Mouse (Mus musculus) megakaryocyte, embryonic 14.5 days (primary cell): ENCODE results near the gene Frs2. TPM values are rescaled to one million over a fixed set of nuclear protein-coding genes. Genes with fewer than 3 reads are reported as not detected.
"Not testable (repeated sequence)": the region's sequence is repeated elsewhere in the genome, so short reads cannot be mapped to it uniquely, and the experiment has no call there.

Experiments
- H3K27me3 ChIP-seq: replicated peaks from 2 replicates; pipeline ENCODE3; 2012; ENCODE audit warnings: inconsistent platforms
- H3K36me3 ChIP-seq: replicated peaks from 2 replicates; pipeline ENCODE3; 2012; ENCODE audit warnings: low read length, inconsistent platforms, mixed read lengths
- H3K4me1 ChIP-seq: 2 replicates; pipeline ENCODE4 v1.6.1; 2012; ENCODE audit warnings: inconsistent platforms
- H3K4me3 ChIP-seq: replicated peaks from 2 replicates; pipeline ENCODE3; 2012; ENCODE audit warnings: moderate library complexity, mild to moderate bottlenecking, inconsistent platforms
- H3K9me3 ChIP-seq: 2 replicates; pipeline ENCODE4 v1.6.1; 2012; ENCODE audit warnings: inconsistent platforms
- FLI1 ChIP-seq: IDR thresholded peaks from 2 replicates; pipeline ENCODE4 v1.6.1; 2012; ENCODE audit warnings: low read length, inconsistent platforms, mixed read lengths
- GATA1 ChIP-seq: IDR thresholded peaks from 3 replicates; pipeline ENCODE4 v1.6.1; 2012; ENCODE audit warnings: mixed read lengths, low read length, inconsistent platforms, borderline replicate concordance
- polyA plus RNA-seq: library from polyadenylated mRNA; stranded (reverse); fragments of >175 nt; gene quantifications from 2 replicates; pipeline ENCODE4 v1.2.3, GENCODE M21; 2012; ENCODE audit warnings: low replicate concordance; ENCODE audit not compliant: insufficient read depth

Gene Frs2
- polyA plus RNA-seq, 1 experiment: 1.5 TPM

DNA sequence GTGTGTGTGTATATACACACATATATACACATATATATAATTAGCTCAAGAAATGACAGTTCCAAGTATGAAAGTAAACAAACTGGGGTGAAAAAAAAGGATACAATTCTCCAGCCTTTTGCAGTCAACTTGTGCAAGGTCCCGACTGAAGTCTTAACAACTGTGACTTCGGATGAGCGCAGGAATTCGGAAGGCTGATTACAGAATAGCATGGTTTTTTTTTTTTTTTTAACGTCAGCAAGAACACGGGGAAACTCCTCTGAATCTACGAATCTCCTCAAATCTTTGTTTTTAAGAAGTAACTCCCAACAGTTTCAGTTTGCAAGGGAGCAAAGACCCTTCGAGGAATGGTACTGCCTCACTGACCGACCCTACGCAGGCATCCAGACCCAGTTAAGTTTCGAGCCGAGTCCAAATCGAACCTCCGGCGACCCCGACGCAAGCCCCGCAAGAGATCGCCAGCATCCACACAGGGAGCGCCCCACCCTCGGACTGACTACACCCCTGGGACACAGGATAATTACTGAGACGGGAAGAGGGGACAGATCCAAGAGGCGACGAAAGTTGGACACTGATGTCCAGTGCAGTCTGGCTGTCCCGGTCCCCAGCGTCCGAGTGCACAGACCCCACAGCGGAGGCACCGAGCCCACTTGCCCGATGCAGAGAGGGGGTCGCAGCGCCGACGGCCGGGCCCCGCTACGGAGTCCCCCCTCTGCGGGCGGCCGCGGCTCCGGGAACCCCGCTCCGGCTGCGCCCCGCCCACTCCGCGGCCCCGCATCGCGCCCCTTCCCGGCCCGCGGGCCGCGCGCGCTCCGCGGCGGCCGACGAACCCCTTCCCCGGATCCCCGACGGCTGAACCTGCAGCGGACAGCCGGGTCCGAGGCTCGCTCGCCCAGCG, 622 bp downstream of the Frs2 start:
- no peaks in the 10 kb centered on the region for H3K9me3 ChIP-seq
- no peaks in the 10 kb centered on the region for H3K27me3 ChIP-seq
- H3K4me1 ChIP-seq: peaks cover 61% of the 10 kb centered on the region
- peaks cover 4% of the 10 kb centered on the region for H3K36me3 ChIP-seq
- peak overlapping the region; percentile 100 for H3K4me3 ChIP-seq
- TF ChIP-seq GATA1 (no peak), FLI1 (no peak)

DNA sequence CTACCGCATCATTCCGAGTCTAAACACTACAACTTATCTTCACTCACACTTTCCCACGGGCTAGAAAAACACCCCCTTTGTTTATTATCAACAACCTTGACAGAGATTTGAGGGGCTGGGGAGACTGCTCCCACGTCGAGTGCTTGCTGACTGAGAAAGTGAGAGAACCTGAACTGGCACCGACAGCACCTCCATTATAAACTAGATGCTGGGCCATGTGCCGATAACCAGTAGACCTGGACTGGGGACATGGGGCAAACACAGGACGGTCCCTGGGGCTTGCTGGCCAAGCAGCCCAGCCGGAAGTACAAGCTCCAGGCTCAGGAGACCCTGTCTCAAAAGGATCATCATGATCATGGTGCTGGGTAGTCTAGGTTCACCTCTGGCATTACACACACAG, 1.9 kb downstream of the Frs2 start:
- Histone ChIP-seq H3K4me1 (peaks cover 70% of the 10 kb centered on the region), H3K9me3 (no peaks in the 10 kb centered on the region), H3K36me3 (peaks cover 4% of the 10 kb centered on the region), H3K4me3 (peak overlapping the region; percentile 89), H3K27me3 (no peaks in the 10 kb centered on the region)
- TF ChIP-seq GATA1: no peak
- TF ChIP-seq FLI1: no peak

DNA sequence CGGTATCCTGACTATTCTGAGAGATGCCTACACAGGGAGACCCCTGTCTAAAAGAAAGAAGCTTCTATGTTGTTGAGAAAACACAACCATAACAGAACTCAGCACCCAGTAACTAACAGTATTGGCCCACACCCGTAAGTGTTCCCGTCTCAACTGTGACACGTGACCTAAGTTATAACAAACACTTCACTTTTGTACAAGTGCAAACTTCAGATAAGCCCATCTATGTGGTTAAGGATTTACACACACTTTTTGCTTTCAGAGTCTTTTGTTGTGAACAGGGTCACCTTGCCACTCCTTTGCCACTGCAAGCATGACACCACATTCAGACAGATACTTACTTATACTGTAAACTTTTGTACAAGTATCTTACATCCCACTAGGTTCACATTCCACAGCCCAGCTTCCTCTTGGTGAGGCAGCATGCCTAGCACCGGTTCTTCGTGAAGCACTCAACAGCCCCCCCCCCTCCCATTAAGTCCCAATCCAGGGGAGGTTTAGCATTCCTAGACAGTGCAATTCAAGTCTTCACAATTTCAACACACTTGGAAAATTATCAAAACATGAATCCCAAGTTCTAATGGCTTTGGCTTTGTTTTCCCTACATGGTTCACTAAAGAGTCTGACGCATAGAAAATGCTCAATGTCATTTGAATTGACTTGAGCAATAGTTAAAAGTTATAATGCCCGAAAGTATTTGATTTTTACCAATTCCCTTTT, 2.6 kb downstream of the Frs2 start:
- peak overlapping the region; percentile 86 for H3K4me3 ChIP-seq
- peaks cover 76% of the 10 kb centered on the region for H3K4me1 ChIP-seq
- no peaks in the 10 kb centered on the region for H3K9me3 ChIP-seq
- TF ChIP-seq GATA1: no peak
- no peak for TF ChIP-seq FLI1
- H3K36me3 ChIP-seq: peaks cover 6% of the 10 kb centered on the region
- H3K27me3 ChIP-seq: no peaks in the 10 kb centered on the region

- H3K9me3 ChIP-seq: no peaks in the 10 kb centered on the region
- H3K4me1 ChIP-seq: peaks cover 72% of the 10 kb centered on the region
- peaks cover 6% of the 10 kb centered on the region for H3K36me3 ChIP-seq
- H3K27me3 ChIP-seq: no peaks in the 10 kb centered on the region
- peak overlapping the region; percentile 84 for H3K4me3 ChIP-seq
- TF ChIP-seq GATA1 (no peak), FLI1 (no peak)
These were observed 3.7 kb downstream of the Frs2 start for GRCm38 (mm10) chr10:117144628-117145027.

GRCm38 (mm10) chr10:117144071-117144470, 4.3 kb downstream of the Frs2 start:
- Histone ChIP-seq H3K9me3 (no peaks in the 10 kb centered on the region), H3K36me3 (peaks cover 6% of the 10 kb centered on the region), H3K4me3 (peak overlapping the region; percentile 18), H3K4me1 (peaks cover 72% of the 10 kb centered on the region), H3K27me3 (no peaks in the 10 kb centered on the region)
- TF ChIP-seq GATA1 (no peak), FLI1 (no peak)

GRCm38 (mm10) chr10:117143311-117143710, 5.0 kb downstream of the Frs2 start:
- TF ChIP-seq GATA1 (no peak), FLI1 (no peak)
- Histone ChIP-seq H3K27me3 (no peaks in the 10 kb centered on the region), H3K4me3 (no peak overlapping the region), H3K9me3 (no peaks in the 10 kb centered on the region), H3K4me1 (peaks cover 75% of the 10 kb centered on the region), H3K36me3 (peaks cover 6% of the 10 kb centered on the region)

- H3K27me3 ChIP-seq: no peaks in the 10 kb centered on the region
- no peak overlapping the region for H3K4me3 ChIP-seq
- no peaks in the 10 kb centered on the region for H3K9me3 ChIP-seq
- TF ChIP-seq FLI1: no peak
- TF ChIP-seq GATA1: no peak
- peaks cover 82% of the 10 kb centered on the region for H3K4me1 ChIP-seq
- peaks cover 6% of the 10 kb centered on the region for H3K36me3 ChIP-seq
These were observed 6.3 kb downstream of the Frs2 start for GRCm38 (mm10) chr10:117141939-117142552.

DNA sequence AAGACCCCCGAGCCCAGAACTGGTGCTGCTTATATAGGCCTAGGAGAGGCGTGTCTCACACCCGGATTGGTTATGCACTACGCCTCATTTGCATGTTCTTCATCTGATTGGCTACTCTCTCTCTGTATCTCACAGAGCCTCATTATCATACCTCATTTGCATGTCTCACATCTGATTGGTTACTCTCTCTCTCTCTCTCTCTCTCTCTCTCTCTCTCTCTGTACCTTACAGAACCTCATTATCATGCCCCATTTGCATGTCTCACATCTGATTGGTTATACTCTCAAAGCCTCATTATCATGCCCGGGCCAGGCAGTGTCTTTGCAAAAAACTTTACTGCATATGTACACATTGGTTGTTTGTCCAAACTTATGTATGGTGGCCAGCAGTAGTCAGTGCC, 16.8 kb downstream of the Frs2 start:
- H3K9me3 ChIP-seq, H3K4me3 ChIP-seq, H3K27me3 ChIP-seq: not testable (repeated sequence)
- peaks cover 62% of the 10 kb centered on the region for H3K4me1 ChIP-seq
- H3K36me3 ChIP-seq: peaks cover 42% of the 10 kb centered on the region

DNA sequence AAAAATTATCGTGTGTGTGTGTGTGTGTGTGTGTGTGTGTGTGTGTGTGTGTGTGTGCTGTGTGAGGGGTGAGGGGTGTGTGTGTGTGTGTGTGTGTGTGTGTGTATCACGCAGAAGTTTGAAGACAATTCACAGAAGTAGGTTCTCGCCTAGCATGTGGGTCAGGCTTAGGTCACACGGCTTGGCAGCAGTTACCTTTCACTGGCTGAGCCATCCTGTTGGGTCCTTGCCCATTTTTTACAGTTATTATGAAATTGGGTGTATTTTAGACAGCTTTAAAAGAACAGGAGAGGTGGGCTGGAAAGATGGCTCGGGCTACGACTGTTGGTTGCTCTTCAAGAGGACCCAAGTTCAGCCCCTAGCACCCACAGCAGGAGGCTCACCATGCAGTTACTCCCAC, 18.3 kb downstream of the Frs2 start:
- no peak for TF ChIP-seq FLI1

GRCm38 (mm10) chr10:117128693-117129092, 19.6 kb downstream of the Frs2 start:
- TF ChIP-seq GATA1: no peak

More for the DNA sequence above, 18.3 kb downstream of the Frs2 start:
- H3K9me3 ChIP-seq: no peaks in the 10 kb centered on the region
- no peak overlapping the region for H3K4me3 ChIP-seq
- H3K27me3 ChIP-seq: no peaks in the 10 kb centered on the region
- peaks cover 40% of the 10 kb centered on the region for H3K36me3 ChIP-seq
- H3K4me1 ChIP-seq: peaks cover 68% of the 10 kb centered on the region

More at GRCm38 (mm10) chr10:117128693-117129092, 19.6 kb downstream of the Frs2 start:
- no peaks in the 10 kb centered on the region for H3K9me3 ChIP-seq
- peaks cover 39% of the 10 kb centered on the region for H3K36me3 ChIP-seq
- peaks cover 68% of the 10 kb centered on the region for H3K4me1 ChIP-seq
- no peaks in the 10 kb centered on the region for H3K27me3 ChIP-seq
- H3K4me3 ChIP-seq: no peak overlapping the region
